Mouse (Mus musculus): ENCODE measurements at regions not wholly inside any gene's neighbourhood (a gene's known extent, or its start where the extent isn't known, plus 50 kb on each side); places are given as distances from the start of the nearest gene placed in this dataset.
A peak's percentile ranks its signal among the peaks of the same experiment; 100 is the strongest.

DNA sequence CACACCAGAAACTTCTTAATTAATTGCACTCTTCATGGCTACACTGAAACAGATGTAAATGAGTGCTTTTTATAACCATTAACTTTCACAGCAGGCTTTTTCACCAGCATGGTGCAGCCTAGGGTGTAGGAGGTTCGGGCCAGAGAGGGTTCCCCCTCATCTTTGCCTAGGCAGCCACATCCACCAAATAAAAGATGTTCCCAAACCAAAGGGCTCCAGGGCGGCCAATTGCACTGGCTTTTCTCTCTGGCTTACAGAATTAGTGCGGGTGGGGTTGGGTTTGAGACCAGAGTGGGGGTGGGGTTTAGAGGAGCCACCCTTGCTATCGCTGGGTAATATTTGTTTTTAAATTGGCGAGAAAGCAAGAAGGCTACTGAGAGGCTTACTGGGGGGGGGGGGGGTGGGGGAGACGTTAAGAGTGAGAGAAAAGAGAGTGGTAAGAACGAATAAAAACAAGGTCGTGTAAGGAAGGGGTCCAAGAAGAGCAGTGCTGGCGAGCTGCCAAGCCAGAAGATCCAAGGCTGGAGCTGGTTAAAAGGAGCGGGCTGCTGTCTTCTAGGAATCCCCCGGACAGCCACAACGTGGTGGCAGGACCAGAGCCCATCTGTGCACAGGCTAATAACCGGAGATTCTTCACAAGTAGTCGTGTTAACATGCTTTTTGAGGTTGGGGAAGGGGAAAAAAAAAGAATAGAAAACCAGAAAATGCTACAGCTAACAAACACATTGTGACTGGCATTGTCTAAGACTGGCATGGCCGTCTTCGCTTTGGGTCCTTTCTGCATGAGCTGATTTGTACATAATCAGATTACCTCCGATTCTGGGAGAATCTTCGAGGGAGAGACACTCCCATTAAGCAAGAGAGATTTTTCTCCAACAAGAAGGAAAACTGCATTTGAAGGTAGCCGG is 134.0 kb upstream of the Pitx2 start:
- Histone ChIP-seq H3K4me2 (ENCODE audit: low read depth, low read length, severe bottlenecking) (peak overlapping the region; percentile 41; the same call in 1 of the 2 replicates), H3K9me3 (ENCODE audit: control insufficient read depth, low read length) (no peaks in the 10 kb centered on the region), H3K27me3 (ENCODE audit: control insufficient read depth, insufficient read depth, low read length) (no peaks in the 10 kb centered on the region), H3K9ac (ENCODE audit: low read length) (no peak overlapping the region), H3K4me1 (replicated peaks; ENCODE audit: control insufficient read depth, insufficient read depth, low read length) (peaks cover 2% of the 10 kb centered on the region; the same call in 1 of the 2 replicates), H3K27ac (ENCODE audit: low read depth, low read length) (no peak overlapping the region), H3K36me3 (ENCODE audit: control insufficient read depth, insufficient read depth, low read length) (no peaks in the 10 kb centered on the region), H3K4me3 (ENCODE audit: low read depth, low read length) (peak overlapping the region; percentile 8; the same call in 1 of the 2 replicates)
- peak; percentile 63 for DNase-seq (ENCODE audit: low spot score)
- 12% methylated on average over 19 of the region's 19 CpGs for WGBS
- ATAC-seq (replicated peaks; ENCODE audit: low FRiP score), result peak; percentile 73

DNA sequence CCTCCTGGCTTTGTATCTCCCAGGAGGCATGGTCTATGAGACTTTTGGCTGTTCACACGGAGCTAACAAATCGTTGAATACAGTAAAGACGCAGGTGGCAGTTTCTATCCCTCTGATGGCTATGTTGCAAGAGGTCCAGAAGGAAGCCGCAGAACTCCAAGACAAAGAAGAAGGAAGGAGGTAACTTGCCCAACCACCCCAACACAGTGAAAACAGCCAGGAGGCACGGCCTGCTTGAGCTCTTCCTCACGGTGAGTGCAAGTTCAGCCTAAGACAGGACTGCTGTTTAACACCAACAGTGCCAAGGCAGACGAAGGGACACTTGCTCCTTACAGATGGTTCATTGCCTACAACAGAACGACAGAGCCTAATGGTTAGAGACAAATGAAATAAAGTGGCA is 130.0 kb upstream of the Pitx2 start:
- Histone ChIP-seq H3K4me3 (ENCODE audit: low read depth, low read length) (no peak overlapping the region), H3K4me2 (ENCODE audit: low read depth, low read length, severe bottlenecking) (no peak overlapping the region), H3K27me3 (ENCODE audit: control insufficient read depth, insufficient read depth, low read length) (no peaks in the 10 kb centered on the region), H3K4me1 (replicated peaks; ENCODE audit: control insufficient read depth, insufficient read depth, low read length) (peaks cover 2% of the 10 kb centered on the region; the same call in 1 of the 2 replicates), H3K9ac (ENCODE audit: low read length) (no peak overlapping the region), H3K27ac (ENCODE audit: low read depth, low read length) (no peak overlapping the region), H3K36me3 (ENCODE audit: control insufficient read depth, insufficient read depth, low read length) (no peaks in the 10 kb centered on the region), H3K9me3 (ENCODE audit: control insufficient read depth, low read length) (no peaks in the 10 kb centered on the region)
- ATAC-seq (replicated peaks; ENCODE audit: low FRiP score) (no peak), DNase-seq (ENCODE audit: low spot score) (no peak)
- WGBS, result 72% methylated on average over 8 of the region's 8 CpGs

DNA sequence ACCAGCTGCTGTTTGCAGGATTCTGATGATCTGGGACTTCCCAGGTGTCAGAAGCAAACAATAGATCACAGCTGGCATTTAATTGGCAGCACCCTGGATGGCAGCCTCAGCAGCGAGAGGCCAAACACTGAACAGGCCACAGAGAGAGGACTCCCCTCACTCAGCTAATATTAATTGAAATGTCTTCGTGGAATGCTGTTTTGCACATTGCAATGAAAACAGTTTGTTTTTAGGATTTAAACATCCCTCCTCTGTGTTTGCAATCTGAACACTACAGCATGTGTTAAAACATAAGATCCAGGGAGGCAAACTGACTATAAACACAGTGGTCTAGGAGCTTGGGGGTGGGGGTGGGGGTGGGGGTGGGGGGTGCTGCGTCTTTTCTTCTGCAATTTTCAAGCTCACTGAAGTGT is 129.2 kb upstream of the Pitx2 start:
- no peaks in the 10 kb centered on the region for H3K9me3 ChIP-seq (ENCODE audit: control insufficient read depth, low read length)
- H3K4me2 ChIP-seq (ENCODE audit: low read depth, low read length, severe bottlenecking), result no peak overlapping the region
- ATAC-seq (replicated peaks; ENCODE audit: low FRiP score) (peak; percentile 40; the same call in 1 of the 2 replicates), DNase-seq (ENCODE audit: low spot score) (no peak)
- H3K27me3 ChIP-seq (ENCODE audit: control insufficient read depth, insufficient read depth, low read length), result no peaks in the 10 kb centered on the region
- no peak overlapping the region for H3K27ac ChIP-seq (ENCODE audit: low read depth, low read length)
- no peak overlapping the region for H3K4me3 ChIP-seq (ENCODE audit: low read depth, low read length)
- H3K4me1 ChIP-seq (replicated peaks; ENCODE audit: control insufficient read depth, insufficient read depth, low read length), result peaks cover 2% of the 10 kb centered on the region; the same call in 1 of the 2 replicates
- H3K36me3 ChIP-seq (ENCODE audit: control insufficient read depth, insufficient read depth, low read length), result no peaks in the 10 kb centered on the region
- H3K9ac ChIP-seq (ENCODE audit: low read length), result no peak overlapping the region
- 5% methylated on average over 3 of the region's 3 CpGs for WGBS

DNA sequence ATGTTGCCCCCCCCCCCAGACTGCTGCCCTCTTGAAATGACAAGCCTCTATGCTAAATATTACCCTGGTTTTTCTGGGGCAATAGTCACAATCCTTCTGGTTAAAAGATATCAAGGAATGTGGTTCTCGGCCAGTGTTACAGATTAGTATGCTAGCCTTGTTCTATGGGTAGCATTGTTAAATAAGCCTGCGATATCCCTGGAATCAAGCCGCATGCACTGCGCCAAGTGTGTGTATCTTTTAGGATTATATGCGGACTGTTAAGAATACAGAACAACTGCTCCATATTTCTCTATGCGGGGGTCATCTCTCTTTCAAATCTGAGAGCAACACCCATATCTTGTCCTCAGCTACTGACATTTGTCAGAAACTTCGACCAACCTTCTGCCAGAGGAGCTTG is 128.7 kb upstream of the Pitx2 start:
- Histone ChIP-seq H3K27me3 (ENCODE audit: control insufficient read depth, insufficient read depth, low read length) (no peaks in the 10 kb centered on the region), H3K4me2 (ENCODE audit: low read depth, low read length, severe bottlenecking) (no peak overlapping the region), H3K9me3 (ENCODE audit: control insufficient read depth, low read length) (no peaks in the 10 kb centered on the region), H3K4me3 (ENCODE audit: low read depth, low read length) (no peak overlapping the region), H3K4me1 (replicated peaks; ENCODE audit: control insufficient read depth, insufficient read depth, low read length) (peaks cover 2% of the 10 kb centered on the region; the same call in 1 of the 2 replicates), H3K27ac (ENCODE audit: low read depth, low read length) (no peak overlapping the region), H3K36me3 (ENCODE audit: control insufficient read depth, insufficient read depth, low read length) (no peaks in the 10 kb centered on the region), H3K9ac (ENCODE audit: low read length) (no peak overlapping the region)
- peak; percentile 60 for ATAC-seq (replicated peaks; ENCODE audit: low FRiP score)
- 45% methylated on average over 7 of the region's 7 CpGs for WGBS
- DNase-seq (ENCODE audit: low spot score), result no peak

DNA sequence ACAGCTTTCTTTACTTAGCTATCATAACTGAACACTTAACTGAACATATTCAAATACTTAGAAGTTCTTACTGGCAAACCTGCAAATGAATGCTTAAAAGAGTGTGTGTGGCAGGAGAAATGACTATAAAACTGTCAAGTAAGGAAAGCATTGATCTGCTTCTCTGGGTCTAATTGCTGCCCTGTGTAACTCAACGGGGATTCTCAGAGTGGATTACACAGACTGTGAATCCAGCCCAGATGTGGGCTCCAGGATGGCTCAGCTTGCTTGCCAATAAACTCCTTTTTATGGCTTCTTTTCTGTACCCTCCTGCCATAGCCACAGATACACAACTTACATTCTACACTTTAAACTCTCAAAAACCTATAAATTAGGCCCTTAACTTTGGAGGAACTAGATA is 123.3 kb upstream of the Pitx2 start:
- no peaks in the 10 kb centered on the region for H3K9me3 ChIP-seq (ENCODE audit: control insufficient read depth, low read length)
- no peaks in the 10 kb centered on the region for H3K36me3 ChIP-seq (ENCODE audit: control insufficient read depth, insufficient read depth, low read length)
- H3K4me3 ChIP-seq (ENCODE audit: low read depth, low read length), result no peak overlapping the region
- H3K9ac ChIP-seq (ENCODE audit: low read length), result no peak overlapping the region
- H3K4me2 ChIP-seq (ENCODE audit: low read depth, low read length, severe bottlenecking), result no peak overlapping the region
- H3K27ac ChIP-seq (ENCODE audit: low read depth, low read length), result no peak overlapping the region
- WGBS, result 35% methylated on average over 1 of the region's 1 CpGs
- DNase-seq (ENCODE audit: low spot score), result no peak
- no peaks in the 10 kb centered on the region for H3K27me3 ChIP-seq (ENCODE audit: control insufficient read depth, insufficient read depth, low read length)
- H3K4me1 ChIP-seq (replicated peaks; ENCODE audit: control insufficient read depth, insufficient read depth, low read length), result no peaks in the 10 kb centered on the region
- ATAC-seq (replicated peaks; ENCODE audit: low FRiP score), result no peak

DNA sequence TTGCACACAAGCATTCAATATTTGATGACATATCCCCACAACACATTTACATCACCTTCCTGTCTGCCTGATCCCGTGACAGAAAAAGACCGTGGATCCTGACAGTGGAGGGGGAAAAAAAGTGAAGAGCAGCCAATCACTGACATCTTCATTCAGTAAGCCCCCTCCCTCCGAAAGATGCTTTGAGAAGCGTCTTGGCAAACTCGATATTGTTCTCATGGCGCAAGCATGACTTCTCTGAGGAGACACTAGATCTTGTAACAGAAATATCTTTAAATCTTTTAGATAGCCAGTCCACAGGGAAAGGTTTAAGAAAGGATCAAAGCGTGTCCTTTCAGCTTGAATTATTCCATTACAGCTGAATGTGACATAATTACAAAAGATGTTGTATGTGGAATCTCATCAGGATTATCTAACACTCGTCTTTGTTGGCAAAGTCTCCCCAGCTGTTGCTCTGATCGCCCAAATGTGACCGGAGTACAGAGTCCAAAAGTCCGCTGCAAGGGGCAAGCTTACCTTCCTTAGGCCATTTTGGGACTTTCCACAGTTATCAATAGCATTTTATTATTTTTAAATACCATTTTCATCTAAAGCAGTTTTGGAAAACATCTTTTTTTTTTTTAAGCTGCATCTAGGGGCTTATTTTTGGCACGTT is 95.8 kb upstream of the Pitx2 start:
- no peak overlapping the region for H3K9ac ChIP-seq (ENCODE audit: low read length)
- H3K4me2 ChIP-seq (ENCODE audit: low read depth, low read length, severe bottlenecking), result no peak overlapping the region
- H3K27ac ChIP-seq (ENCODE audit: low read depth, low read length), result no peak overlapping the region
- no peaks in the 10 kb centered on the region for H3K9me3 ChIP-seq (ENCODE audit: control insufficient read depth, low read length)
- no peaks in the 10 kb centered on the region for H3K4me1 ChIP-seq (replicated peaks; ENCODE audit: control insufficient read depth, insufficient read depth, low read length)
- ATAC-seq (replicated peaks; ENCODE audit: low FRiP score), result no peak
- no peaks in the 10 kb centered on the region for H3K27me3 ChIP-seq (ENCODE audit: control insufficient read depth, insufficient read depth, low read length)
- WGBS, result 70% methylated on average over 12 of the region's 12 CpGs
- DNase-seq (ENCODE audit: low spot score), result no peak
- no peaks in the 10 kb centered on the region for H3K36me3 ChIP-seq (ENCODE audit: control insufficient read depth, insufficient read depth, low read length)
- H3K4me3 ChIP-seq (ENCODE audit: low read depth, low read length), result no peak overlapping the region

DNA sequence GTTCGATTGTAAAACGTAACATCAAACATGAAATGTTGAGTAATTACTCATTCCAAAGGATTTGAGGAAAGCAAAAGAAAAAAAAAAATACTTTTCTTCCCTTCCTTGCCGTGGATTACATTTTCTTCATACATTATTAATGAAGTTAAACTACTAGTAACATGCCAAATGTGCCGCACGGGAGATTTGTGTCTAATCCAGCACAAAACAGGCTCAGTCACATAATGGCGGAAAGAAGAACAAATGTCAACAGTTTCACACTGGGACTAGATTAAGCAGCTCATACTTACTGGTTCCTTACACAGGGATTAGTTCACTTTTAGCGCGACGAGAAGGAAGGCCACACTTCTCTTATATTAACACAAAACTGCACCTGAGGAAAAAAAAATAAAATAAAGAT is 94.9 kb upstream of the Pitx2 start:
- Histone ChIP-seq H3K27me3 (ENCODE audit: control insufficient read depth, insufficient read depth, low read length) (no peaks in the 10 kb centered on the region), H3K9ac (ENCODE audit: low read length) (no peak overlapping the region), H3K4me3 (ENCODE audit: low read depth, low read length) (no peak overlapping the region), H3K36me3 (ENCODE audit: control insufficient read depth, insufficient read depth, low read length) (no peaks in the 10 kb centered on the region), H3K27ac (ENCODE audit: low read depth, low read length) (no peak overlapping the region), H3K4me1 (replicated peaks; ENCODE audit: control insufficient read depth, insufficient read depth, low read length) (no peaks in the 10 kb centered on the region), H3K9me3 (ENCODE audit: control insufficient read depth, low read length) (no peaks in the 10 kb centered on the region), H3K4me2 (ENCODE audit: low read depth, low read length, severe bottlenecking) (no peak overlapping the region)
- no peak for DNase-seq (ENCODE audit: low spot score)
- WGBS, result 70% methylated on average over 9 of the region's 9 CpGs
- no peak for ATAC-seq (replicated peaks; ENCODE audit: low FRiP score)

DNA sequence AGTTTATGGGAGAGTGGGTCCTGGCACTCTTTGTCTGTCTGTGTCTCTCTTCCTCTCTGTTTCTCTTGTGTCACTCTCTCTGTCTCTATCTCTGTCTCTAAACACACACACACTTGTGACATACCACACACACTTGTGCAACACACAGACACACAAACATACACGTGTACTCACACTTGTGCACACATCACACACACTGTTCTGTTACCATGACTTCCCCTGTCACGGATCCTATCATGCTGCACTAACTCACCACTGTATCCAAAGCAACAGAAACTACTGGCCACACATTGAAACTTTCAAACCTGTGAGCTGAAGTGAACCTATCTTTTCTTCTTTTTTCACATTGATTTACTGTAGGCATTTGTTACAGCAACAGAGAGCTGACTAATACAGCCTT is 93.5 kb upstream of the Pitx2 start:
- Histone ChIP-seq H3K4me3 (ENCODE audit: low read depth, low read length) (no peak overlapping the region), H3K9ac (ENCODE audit: low read length) (no peak overlapping the region), H3K27ac (ENCODE audit: low read depth, low read length) (no peak overlapping the region), H3K4me2 (ENCODE audit: low read depth, low read length, severe bottlenecking) (no peak overlapping the region), H3K9me3 (ENCODE audit: control insufficient read depth, low read length) (no peaks in the 10 kb centered on the region), H3K27me3 (ENCODE audit: control insufficient read depth, insufficient read depth, low read length) (no peaks in the 10 kb centered on the region), H3K4me1 (replicated peaks; ENCODE audit: control insufficient read depth, insufficient read depth, low read length) (no peaks in the 10 kb centered on the region), H3K36me3 (ENCODE audit: control insufficient read depth, insufficient read depth, low read length) (no peaks in the 10 kb centered on the region)
- DNase-seq (ENCODE audit: low spot score), result no peak
- 82% methylated on average over 2 of the region's 2 CpGs for WGBS
- ATAC-seq (replicated peaks; ENCODE audit: low FRiP score), result no peak

Measured in forebrain, embryonic 11.5 days (tissue).